Mouse (Mus musculus) liver, embryonic 14.5 days (tissue): ENCODE data around the gene Ube2q2.

Source experiments
- CTCF ChIP-seq: IDR thresholded peaks from 2 replicates; pipeline ENCODE4 v1.5.1; 2016; ENCODE audit warnings: antibody characterized with exemption, low read depth, control low read depth
- EP300 ChIP-seq: IDR thresholded peaks from 2 replicates; pipeline ENCODE4 v1.6.1; 2016; ENCODE audit warnings: antibody characterized with exemption, low read depth

- TF ChIP-seq CTCF (no peak), EP300 (no peak)
Observed at GRCm38 (mm10) chr9:55241863-55242685, 93.4 kb downstream of the Ube2q2 start.
